Mouse (Mus musculus) liver, embryonic 12.5 days (tissue): ENCODE data around the gene Tgfb3. TPM values are rescaled to one million over a fixed set of nuclear protein-coding genes. Genes with fewer than 3 reads are reported as not detected.

Experiments used
- ATAC-seq: fragments of 200-750 bp; cut with Nextera tagmentation; 2 replicates; pipeline ENCODE4 v1.8.0; 2017; ENCODE audit warnings: moderate number of reproducible peaks, mild to moderate bottlenecking, moderate library complexity
- H3K27ac ChIP-seq: fragments of 300-500 bp; sonication (generic); 2 replicates; pipeline ENCODE4 v1.5.1; 2016; ENCODE audit warnings: mild to moderate bottlenecking
- H3K27me3 ChIP-seq: fragments of 300-500 bp; sonication (generic); replicated peaks from 2 replicates; pipeline ENCODE4 v1.6.1; 2016; ENCODE audit warnings: mild to moderate bottlenecking, moderate library complexity
- H3K36me3 ChIP-seq: fragments of 300-500 bp; sonication (generic); 2 replicates; pipeline ENCODE4 v1.6.1; 2016; ENCODE audit warnings: mild to moderate bottlenecking, moderate library complexity
- H3K4me1 ChIP-seq: fragments of 300-500 bp; sonication (generic); 2 replicates; pipeline ENCODE4 v1.6.1; 2016
- H3K4me2 ChIP-seq: fragments of 300-500 bp; sonication (generic); 2 replicates; pipeline ENCODE4 v1.6.1; 2016; ENCODE audit warnings: mild to moderate bottlenecking, moderate library complexity
- H3K4me3 ChIP-seq: fragments of 300-500 bp; sonication (generic); 2 replicates; pipeline ENCODE4 v1.5.1; 2016; ENCODE audit warnings: mild to moderate bottlenecking, moderate library complexity
- H3K9ac ChIP-seq: fragments of 300-500 bp; sonication (generic); 2 replicates; pipeline ENCODE4 v1.6.1; 2016; ENCODE audit warnings: mild to moderate bottlenecking, moderate library complexity
- H3K9me3 ChIP-seq: fragments of 300-500 bp; sonication (generic); replicated peaks from 2 replicates; pipeline ENCODE4 v1.6.1; 2016; ENCODE audit warnings: mild to moderate bottlenecking, moderate library complexity
- WGBS: fragments of 180-500 bp; shearing (Covaris S2); methylation state at CpG from one replicate; pipeline ENCODE4 v1.1.7; 2016; ENCODE audit not compliant: insufficient replicate concordance; 5-methylcytosine and 5-hydroxymethylcytosine counted together
- polyA plus RNA-seq: library from polyadenylated mRNA; unstranded; fragments of >200 nt; fragmentation: Nextera tagmentation; extraction: Ambion mirVana; gene quantifications from 2 replicates; pipeline ENCODE4 v1.2.1, GENCODE M21; 2016

Gene Tgfb3
- polyA plus RNA-seq, 1 experiment from 2014 or later: 6.1 TPM

- H3K9me3 ChIP-seq: no peaks in the 10 kb centered on the region
- no peaks in the 10 kb centered on the region for H3K4me1 ChIP-seq
- no peaks in the 10 kb centered on the region for H3K27me3 ChIP-seq
- H3K36me3 ChIP-seq: no peaks in the 10 kb centered on the region
- no peak for ATAC-seq
- WGBS: 63% methylated on average over 3 of the region's 3 CpGs
- no peak overlapping the region for H3K4me2 ChIP-seq
- H3K27ac ChIP-seq: no peak overlapping the region
- no peak overlapping the region for H3K9ac ChIP-seq
- H3K4me3 ChIP-seq: no peak overlapping the region
These were observed 21.9 kb upstream of the Tgfb3 start for GRCm38 (mm10) chr12:86100711-86101110.

- no peak overlapping the region for H3K9ac ChIP-seq
- 74% methylated on average over 11 of the region's 11 CpGs for WGBS
- H3K36me3 ChIP-seq: no peaks in the 10 kb centered on the region
- H3K27ac ChIP-seq: no peak overlapping the region
- H3K27me3 ChIP-seq: no peaks in the 10 kb centered on the region
- H3K4me1 ChIP-seq: no peaks in the 10 kb centered on the region
- no peak for ATAC-seq
- H3K4me2 ChIP-seq: no peak overlapping the region
- H3K4me3 ChIP-seq: no peak overlapping the region
- no peaks in the 10 kb centered on the region for H3K9me3 ChIP-seq
These were observed 18.9 kb upstream of the Tgfb3 start for GRCm38 (mm10) chr12:86097781-86098180.

- H3K27me3 ChIP-seq: no peaks in the 10 kb centered on the region; the same call in 1 of the 2 replicates
- no peaks in the 10 kb centered on the region for H3K9me3 ChIP-seq
- ATAC-seq: no peak
- no peak overlapping the region for H3K9ac ChIP-seq
- H3K4me2 ChIP-seq: no peak overlapping the region
- 58% methylated on average over 4 of the region's 4 CpGs for WGBS
- no peak overlapping the region for H3K27ac ChIP-seq
- H3K4me1 ChIP-seq: no peaks in the 10 kb centered on the region
- no peak overlapping the region for H3K4me3 ChIP-seq
- no peaks in the 10 kb centered on the region for H3K36me3 ChIP-seq
These were observed 17.0 kb upstream of the Tgfb3 start for GRCm38 (mm10) chr12:86095806-86096205.

GRCm38 (mm10) chr12:86094075-86094474, 15.2 kb upstream of the Tgfb3 start:
- no peaks in the 10 kb centered on the region for H3K4me1 ChIP-seq
- H3K27me3 ChIP-seq: no peaks in the 10 kb centered on the region; the same call in 1 of the 2 replicates
- H3K27ac ChIP-seq: no peak overlapping the region
- H3K4me2 ChIP-seq: no peak overlapping the region
- H3K9ac ChIP-seq: no peak overlapping the region
- no peak overlapping the region for H3K4me3 ChIP-seq
- H3K9me3 ChIP-seq: no peaks in the 10 kb centered on the region
- H3K36me3 ChIP-seq: no peaks in the 10 kb centered on the region
- no peak for ATAC-seq
- WGBS: 72% methylated on average over 4 of the region's 4 CpGs

- Histone ChIP-seq H3K4me2 (no peak overlapping the region), H3K36me3 (no peaks in the 10 kb centered on the region), H3K27me3 (no peaks in the 10 kb centered on the region; the same call in 1 of the 2 replicates), H3K9me3 (no peaks in the 10 kb centered on the region), H3K4me3 (no peak overlapping the region), H3K4me1 (no peaks in the 10 kb centered on the region), H3K27ac (no peak overlapping the region), H3K9ac (no peak overlapping the region)
- no peak for ATAC-seq
- WGBS: 65% methylated on average over 18 of the region's 18 CpGs
These were observed 12.8 kb upstream of the Tgfb3 start for GRCm38 (mm10) chr12:86091601-86092132.

GRCm38 (mm10) chr12:86090764-86091163, 11.9 kb upstream of the Tgfb3 start:
- WGBS: 68% methylated on average over 4 of the region's 4 CpGs
- no peak for ATAC-seq
- H3K27me3 ChIP-seq: no peaks in the 10 kb centered on the region; the same call in 1 of the 2 replicates
- no peak overlapping the region for H3K4me3 ChIP-seq
- H3K9ac ChIP-seq: no peak overlapping the region
- H3K4me1 ChIP-seq: no peaks in the 10 kb centered on the region
- H3K9me3 ChIP-seq: no peaks in the 10 kb centered on the region
- no peaks in the 10 kb centered on the region for H3K36me3 ChIP-seq
- no peak overlapping the region for H3K27ac ChIP-seq
- no peak overlapping the region for H3K4me2 ChIP-seq

GRCm38 (mm10) chr12:86088042-86088441, 9.2 kb upstream of the Tgfb3 start:
- WGBS: 40% methylated on average over 7 of the region's 7 CpGs
- no peak for ATAC-seq
- H3K27ac ChIP-seq: no peak overlapping the region
- no peaks in the 10 kb centered on the region for H3K36me3 ChIP-seq
- no peak overlapping the region for H3K9ac ChIP-seq
- H3K9me3 ChIP-seq: no peaks in the 10 kb centered on the region
- 0 out of 2 replicates have a peak, but pooled peaks cover under 1% of the 10 kb centered on the region for H3K4me1 ChIP-seq
- no peak overlapping the region for H3K4me2 ChIP-seq
- peaks cover 14% of the 10 kb centered on the region for H3K27me3 ChIP-seq
- no peak overlapping the region for H3K4me3 ChIP-seq

- Histone ChIP-seq H3K36me3 (no peaks in the 10 kb centered on the region), H3K4me2 (no peak overlapping the region), H3K27me3 (peaks cover 29% of the 10 kb centered on the region), H3K27ac (no peak overlapping the region), H3K4me1 (peaks cover 4% of the 10 kb centered on the region; the same call in 1 of the 2 replicates), H3K9me3 (no peaks in the 10 kb centered on the region), H3K9ac (no peak overlapping the region), H3K4me3 (no peak overlapping the region)
- WGBS: 63% methylated on average over 8 of the region's 8 CpGs
- ATAC-seq: no peak
These were observed 7.7 kb upstream of the Tgfb3 start for GRCm38 (mm10) chr12:86086550-86086949.

GRCm38 (mm10) chr12:86085873-86086272, 7.0 kb upstream of the Tgfb3 start:
- Histone ChIP-seq H3K4me2 (no peak overlapping the region), H3K27ac (no peak overlapping the region), H3K27me3 (peaks cover 36% of the 10 kb centered on the region), H3K36me3 (no peaks in the 10 kb centered on the region), H3K4me1 (peaks cover 4% of the 10 kb centered on the region; the same call in 1 of the 2 replicates), H3K9ac (no peak overlapping the region), H3K4me3 (no peak overlapping the region), H3K9me3 (no peaks in the 10 kb centered on the region)
- ATAC-seq: no peak
- 77% methylated on average over 7 of the region's 7 CpGs for WGBS

- H3K27me3 ChIP-seq: peaks cover 69% of the 10 kb centered on the region
- H3K4me2 ChIP-seq: peak within 1 kb of the TSS; percentile 67
- under 1% methylated on average over 35 of the region's 35 CpGs for WGBS
- H3K9ac ChIP-seq: peak within 1 kb of the TSS; percentile 39; the same call in 1 of the 2 replicates
- no peaks in the 10 kb centered on the region for H3K9me3 ChIP-seq
- no peak within 1 kb of the TSS for H3K27ac ChIP-seq
- H3K4me3 ChIP-seq: peak within 1 kb of the TSS; percentile 55
- ATAC-seq: no peak
- peaks cover 4% of the 10 kb centered on the region; the same call in 1 of the 2 replicates for H3K4me1 ChIP-seq
- no peaks in the 10 kb centered on the region for H3K36me3 ChIP-seq
These were observed 3.7 kb upstream of the Tgfb3 start, which contains the start of gene Ift43 for GRCm38 (mm10) chr12:86082481-86083012. Ift43 (plus strand) TSS chr12:86082541.

GRCm38 (mm10) chr12:86079202-86079667, 394 bp upstream of the Tgfb3 start:
- Histone ChIP-seq H3K36me3 (no peaks in the 10 kb centered on the region), H3K4me3 (peak overlapping the region; percentile 50), H3K9ac (peak overlapping the region; percentile 34), H3K4me1 (peaks cover 4% of the 10 kb centered on the region; the same call in 1 of the 2 replicates), H3K27me3 (peaks cover 91% of the 10 kb centered on the region), H3K27ac (no peak overlapping the region), H3K4me2 (peak overlapping the region; percentile 71), H3K9me3 (no peaks in the 10 kb centered on the region)
- under 1% methylated on average over 31 of the region's 31 CpGs for WGBS
- ATAC-seq: peak; percentile 58

- Histone ChIP-seq H3K4me1 (peaks cover 4% of the 10 kb centered on the region; the same call in 1 of the 2 replicates), H3K4me3 (peak overlapping the region; percentile 50), H3K4me2 (peak overlapping the region; percentile 71), H3K9me3 (no peaks in the 10 kb centered on the region), H3K9ac (0 out of 2 replicates have a peak overlapping the region, but pooled peaks have one; percentile 34), H3K36me3 (no peaks in the 10 kb centered on the region), H3K27ac (no peak overlapping the region), H3K27me3 (peaks cover 81% of the 10 kb centered on the region)
- no peak for ATAC-seq
- WGBS: 46% methylated on average over 9 of the region's 9 CpGs
These were observed 677 bp downstream of the Tgfb3 start for GRCm38 (mm10) chr12:86078176-86078552.
